Mouse (Mus musculus) G1E (cell line): ENCODE data around the gene Dusp16.

Experiments
- CTCF ChIP-seq: IDR thresholded peaks from 2 replicates; pipeline ENCODE4 v1.5.1; 2012; ENCODE audit warnings: low read depth, low read length, inconsistent platforms, mixed read lengths
- GATA1 ChIP-seq: IDR thresholded peaks from 2 replicates; pipeline ENCODE4 v1.6.1; 2012; ENCODE audit warnings: borderline replicate concordance, low read length, inconsistent platforms, mixed read lengths
- GATA2 ChIP-seq: IDR thresholded peaks from 2 replicates; pipeline ENCODE4 v1.6.1; 2012; ENCODE audit warnings: low read depth, low read length, inconsistent platforms, borderline replicate concordance
- POLR2AphosphoS5 ChIP-seq: IDR thresholded peaks from 2 replicates; pipeline ENCODE4 v1.6.1; 2012; ENCODE audit warnings: low read depth, low read length, inconsistent platforms; ENCODE audit not compliant: insufficient replicate concordance
- TAL1 ChIP-seq: conservative IDR thresholded peaks from 2 replicates; pipeline ENCODE4 v1.6.1; 2012; ENCODE audit warnings: low read depth, low read length, inconsistent platforms, mixed read lengths

- TF ChIP-seq CTCF (no peak), POLR2AphosphoS5 (no peak), TAL1 (no peak), GATA1 (no peak), GATA2 (no peak)
These were observed 96.8 kb downstream of the Dusp16 start for GRCm38 (mm10) chr6:134695625-134696024.
